Mouse (Mus musculus) cerebellum, adult 8-10 months (tissue): ENCODE results near the gene Ssna1.
"Not testable (repeated sequence)": the region's sequence is repeated elsewhere in the genome, so short reads cannot be mapped to it uniquely, and the experiment has no call there.

Experiments used
- DNase-seq: peaks from one replicate; pipeline ENCODE4 v3.0.0; 2022

Gene Ssna1

GRCm38 (mm10) chr2:25258887-25259286 lies 13.4 kb downstream of the Ssna1 start:
- no peak for DNase-seq

GRCm38 (mm10) chr2:25257250-25257649 lies 15.0 kb downstream of the Ssna1 start:
- not testable (repeated sequence) for DNase-seq

- DNase-seq: not testable (repeated sequence)
Measured at GRCm38 (mm10) chr2:25256443-25257109, 15.7 kb downstream of the Ssna1 start.

GRCm38 (mm10) chr2:25255284-25255779 lies 16.9 kb downstream of the Ssna1 start, which contains the start of gene Tmem203:
Gene Tmem203, plus strand, starts transcription at chr2:25255439.
- DNase-seq: peak; percentile 82

GRCm38 (mm10) chr2:25252331-25252730 lies 19.9 kb downstream of the Ssna1 start:
- no peak for DNase-seq

GRCm38 (mm10) chr2:25246183-25247072 lies 25.8 kb downstream of the Ssna1 start, which contains the start of gene AL732309.1:
Gene AL732309.1, minus strand, starts transcription at chr2:25246863.
- no peak for DNase-seq

- DNase-seq: no peak
Measured at GRCm38 (mm10) chr2:25244144-25244543, 28.1 kb downstream of the Ssna1 start.

GRCm38 (mm10) chr2:25243342-25243741 lies 28.9 kb downstream of the Ssna1 start:
- DNase-seq: no peak

GRCm38 (mm10) chr2:25242101-25242506 lies 30.1 kb downstream of the Ssna1 start, which contains the start of the genes Rnf208 and Cysrt1:
Gene Rnf208, plus strand, starts transcription at chr2:25242255.
Gene Cysrt1, minus strand, starts transcription at chr2:25242452.
- DNase-seq: peak; percentile 59

- DNase-seq: no peak
Measured at GRCm38 (mm10) chr2:25241438-25241775, 30.8 kb downstream of the Ssna1 start.

GRCm38 (mm10) chr2:25240723-25241437 lies 31.4 kb downstream of the Ssna1 start:
- DNase-seq: peak; percentile 68

- no peak for DNase-seq
Measured at GRCm38 (mm10) chr2:25240310-25240709, 31.9 kb downstream of the Ssna1 start.

- DNase-seq: no peak
Measured at GRCm38 (mm10) chr2:25239766-25240165, 32.5 kb downstream of the Ssna1 start.

GRCm38 (mm10) chr2:25238106-25238505 lies 34.1 kb downstream of the Ssna1 start:
- DNase-seq: no peak

GRCm38 (mm10) chr2:25237522-25237921 lies 34.7 kb downstream of the Ssna1 start:
- no peak for DNase-seq

GRCm38 (mm10) chr2:25236614-25237013 lies 35.6 kb downstream of the Ssna1 start, which contains the start of gene Rnf224:
Gene Rnf224, minus strand, starts transcription at chr2:25236787.
- DNase-seq: no peak

- no peak for DNase-seq
Measured at GRCm38 (mm10) chr2:25234551-25235220, 37.6 kb downstream of the Ssna1 start.

GRCm38 (mm10) chr2:25234050-25234449 lies 38.2 kb downstream of the Ssna1 start, which contains the start of gene Slc34a3:
Gene Slc34a3, minus strand, starts transcription at chr2:25234364.
- no peak for DNase-seq

- DNase-seq: no peak
Measured at GRCm38 (mm10) chr2:25233421-25233820, 38.8 kb downstream of the Ssna1 start.

- DNase-seq: no peak
Measured at GRCm38 (mm10) chr2:25231038-25231437, 41.2 kb downstream of the Ssna1 start.

GRCm38 (mm10) chr2:25230581-25230980 lies 41.7 kb downstream of the Ssna1 start:
- no peak for DNase-seq

- no peak for DNase-seq
Measured at GRCm38 (mm10) chr2:25229582-25229981, 42.7 kb downstream of the Ssna1 start.
